Mouse (Mus musculus): ENCODE data around the gene Zdhhc20.
A peak's percentile ranks its signal among the peaks of the same experiment; 100 is the strongest.
"Not testable (repeated sequence)": the region's sequence is repeated elsewhere in the genome, so short reads cannot be mapped to it uniquely, and the experiment has no call there.

Zdhhc20 gene

DNA sequence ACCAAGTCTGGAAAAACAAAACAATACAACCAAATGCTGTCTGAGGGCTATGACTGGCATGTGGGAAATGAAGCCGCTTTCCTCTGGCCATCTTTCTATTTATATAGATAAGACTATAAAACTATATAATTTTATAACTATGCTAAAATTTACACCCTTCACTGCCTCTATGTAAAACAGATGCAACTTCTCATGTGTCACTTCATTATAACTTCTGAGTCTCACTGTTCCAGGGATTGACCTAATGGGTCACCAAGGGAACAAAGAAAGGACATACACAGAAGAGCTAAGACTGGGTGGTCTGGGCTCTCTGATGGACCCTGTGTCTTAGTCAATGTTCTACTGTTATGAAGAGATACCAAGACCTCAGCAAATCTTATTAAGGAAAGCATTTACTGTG is 2.9 kb upstream of the Zdhhc20 start:
- DNase-seq (ENCODE audit: low spot score) = no peak

DNA sequence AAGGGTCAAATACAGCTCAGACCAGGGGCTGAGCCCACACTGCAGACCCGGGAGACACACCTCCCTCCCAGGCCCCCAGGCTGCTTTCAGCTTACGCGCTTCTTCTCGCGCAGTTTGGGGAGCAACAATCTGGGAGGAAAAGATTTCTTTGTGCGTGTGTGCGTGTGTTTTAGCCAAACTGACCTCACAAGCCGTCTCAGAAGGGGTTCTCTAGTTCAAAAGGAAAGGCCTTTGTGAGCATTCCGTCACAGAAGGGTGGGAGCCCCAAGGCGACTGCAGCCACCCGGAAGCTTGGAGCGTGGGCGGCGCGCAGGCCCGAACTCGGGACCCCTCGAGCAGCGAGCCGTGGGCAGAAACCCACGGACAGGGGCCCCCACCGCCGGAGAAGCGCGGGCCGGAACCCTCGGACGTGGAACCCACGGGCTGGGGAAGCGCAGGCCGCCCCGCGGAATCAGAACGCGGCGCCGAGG is 500 bp downstream of the Zdhhc20 start:
- DNase-seq (ENCODE audit: low spot score) = no peak

DNA sequence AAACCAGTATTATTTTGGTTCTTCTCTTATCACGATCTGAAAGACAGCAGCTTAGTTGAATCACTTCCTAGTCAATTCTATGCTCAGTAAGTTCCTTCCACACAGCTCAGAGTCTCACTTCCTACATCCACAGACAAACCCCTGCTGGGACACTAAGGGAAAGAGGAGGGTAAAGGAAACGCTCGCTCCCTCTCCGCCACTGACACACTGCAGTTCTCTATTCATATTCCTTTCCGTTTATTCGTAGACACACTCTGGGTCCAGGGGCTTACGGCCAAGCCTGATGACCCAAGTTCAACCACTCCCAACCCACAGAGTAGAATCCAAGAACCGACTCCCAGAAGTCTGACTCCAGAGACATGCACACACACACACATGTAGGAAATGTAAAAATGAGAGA is 2.9 kb downstream of the Zdhhc20 start:
- DNase-seq (ENCODE audit: low spot score) = no peak

DNA sequence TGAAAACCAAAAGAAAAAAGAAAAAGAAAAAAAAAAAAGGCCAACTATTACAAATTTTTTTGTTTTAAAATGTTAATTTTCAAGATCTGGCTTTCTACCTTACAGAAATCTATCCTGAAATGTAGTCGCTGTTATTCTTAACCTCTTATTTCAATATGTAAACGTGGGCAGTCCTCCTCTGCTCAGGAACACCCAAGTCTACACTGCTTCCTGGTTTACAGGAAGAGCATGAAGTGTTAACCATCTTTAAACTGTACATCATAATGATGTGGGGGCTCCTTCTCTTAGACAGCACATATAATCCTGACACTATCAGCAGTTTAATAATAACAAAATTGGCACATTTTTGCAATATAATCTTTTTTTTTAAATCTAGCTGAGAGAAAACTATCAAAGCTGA is 4.0 kb downstream of the Zdhhc20 start:
- no peak for DNase-seq (ENCODE audit: low spot score)

DNA sequence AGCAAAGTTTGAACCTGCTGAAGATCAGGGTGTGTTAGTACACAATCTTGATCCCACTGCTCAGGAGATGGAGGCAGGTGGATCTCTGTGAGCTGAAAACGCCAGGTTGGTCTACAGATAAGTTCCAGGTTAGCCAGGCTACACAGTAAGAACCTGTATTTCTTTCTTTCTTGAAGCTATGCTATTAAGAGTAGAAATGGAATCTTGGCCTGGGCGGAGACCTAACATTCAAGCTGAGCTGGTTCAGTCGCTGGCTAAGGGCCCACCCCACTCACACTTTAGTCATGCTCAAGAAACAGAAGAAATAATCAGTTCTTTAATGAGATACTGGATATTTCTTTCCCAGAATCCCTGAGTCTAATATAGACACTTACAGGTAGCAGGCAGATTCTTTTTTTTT is 6.7 kb downstream of the Zdhhc20 start:
- DNase-seq (ENCODE audit: low spot score) = no peak

DNA sequence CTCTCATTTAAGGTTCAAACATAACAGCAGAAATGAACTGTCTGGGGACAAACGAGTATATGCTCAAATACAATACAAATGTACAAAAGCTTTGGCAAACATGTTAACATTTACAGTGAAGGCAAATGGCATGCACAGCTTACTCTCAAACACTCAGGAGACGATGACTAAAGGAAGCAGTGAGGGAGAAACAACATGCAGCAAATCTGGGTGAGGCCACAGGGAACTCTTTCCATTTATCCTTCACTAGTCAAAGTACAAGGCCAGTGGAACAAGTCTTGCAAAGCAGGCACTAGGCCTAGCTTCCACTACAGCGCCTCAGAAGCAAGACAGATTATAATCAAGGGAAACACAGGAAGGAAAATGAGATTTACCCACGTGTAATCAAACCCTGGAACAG is 7.4 kb downstream of the Zdhhc20 start:
- DNase-seq (ENCODE audit: low spot score) = no peak

DNA sequence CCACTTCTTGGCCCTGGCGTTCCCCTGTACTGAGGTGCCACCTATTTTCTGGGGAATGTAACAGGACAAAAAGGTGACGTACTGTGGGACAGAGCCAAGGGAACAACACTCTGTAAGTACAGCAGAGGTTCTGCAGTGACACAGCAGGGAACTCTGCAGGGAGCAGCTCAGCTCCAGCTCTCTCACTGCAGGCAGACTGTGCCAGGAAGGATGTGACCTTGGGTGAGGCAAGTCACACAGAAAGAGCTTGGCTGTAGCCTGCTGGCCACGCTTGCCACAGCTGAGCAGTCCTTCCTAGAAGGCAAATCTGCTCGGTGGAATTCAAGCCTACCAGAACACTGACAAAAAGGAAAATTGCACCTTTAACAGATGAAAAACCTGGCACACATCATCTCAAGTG is 8.3 kb downstream of the Zdhhc20 start:
- peak; percentile 80 for DNase-seq (ENCODE audit: low spot score)

DNA sequence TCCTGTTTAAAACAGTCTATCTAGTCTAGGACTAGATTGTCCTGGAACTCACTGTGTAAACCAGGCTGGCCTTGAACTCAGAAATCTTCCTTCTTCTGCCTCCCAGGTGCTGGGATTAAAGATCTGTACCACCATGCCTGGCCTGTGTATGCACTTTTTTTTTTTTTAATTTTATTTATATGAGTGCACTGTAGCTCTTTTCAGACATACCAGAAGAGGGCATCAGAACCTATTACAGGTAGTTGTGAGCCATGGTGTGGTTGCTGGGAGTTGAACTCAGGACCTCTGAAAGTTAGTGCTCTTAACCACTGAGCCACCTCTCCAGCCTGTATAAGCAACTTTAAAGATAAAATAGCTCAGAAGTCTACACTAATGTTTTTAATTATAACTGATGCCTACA is 9.0 kb downstream of the Zdhhc20 start:
- no peak for DNase-seq (ENCODE audit: low spot score)

DNA sequence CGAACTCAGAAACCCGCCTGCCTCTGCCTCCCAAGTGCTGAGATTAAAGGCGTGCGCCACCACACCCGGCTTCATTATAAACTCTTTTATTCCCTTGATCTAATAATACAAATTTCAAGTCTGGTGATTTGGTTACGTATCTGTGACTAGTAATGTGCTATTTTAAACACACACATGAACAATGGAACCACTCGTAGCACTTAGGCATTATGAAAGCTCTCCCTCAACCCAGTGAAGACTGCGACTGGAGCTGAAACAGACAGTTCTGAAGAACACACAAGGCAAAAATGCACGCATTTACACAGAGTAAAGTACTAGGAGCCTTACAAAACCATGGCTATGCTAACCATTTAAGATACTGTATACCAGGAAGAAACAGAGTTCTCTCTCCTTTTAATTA is 12.2 kb downstream of the Zdhhc20 start:
- no peak for DNase-seq (ENCODE audit: low spot score)

DNA sequence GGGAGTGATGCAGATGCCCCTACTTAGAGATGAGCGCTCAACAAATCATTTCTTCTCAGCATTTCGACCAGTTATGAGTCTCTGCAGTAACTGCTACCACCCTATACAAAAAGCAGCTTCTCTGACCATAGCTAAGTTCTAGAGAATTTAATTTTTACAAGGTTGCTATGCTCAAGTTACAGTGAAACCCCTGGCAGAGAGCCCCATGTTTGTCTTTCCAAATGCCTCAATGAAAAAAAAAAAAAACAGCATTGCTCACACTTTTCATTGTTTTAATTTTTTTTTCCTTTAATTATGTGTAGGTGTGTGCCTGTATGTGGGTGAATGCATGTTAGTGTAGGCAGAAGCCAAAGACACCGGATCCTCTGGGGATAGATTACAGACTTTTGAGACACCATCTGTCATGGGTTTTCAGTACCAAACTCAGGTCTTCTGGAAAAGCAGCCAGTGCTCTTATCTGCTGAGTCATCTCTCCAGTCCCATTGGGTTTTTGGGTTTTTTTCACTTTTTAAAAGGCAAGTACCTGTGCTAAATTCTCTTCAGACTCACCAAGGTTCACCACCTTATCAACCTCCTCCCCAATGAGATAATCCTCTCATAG is 23.3 kb downstream of the Zdhhc20 start:
- no peak for DNase-seq (ENCODE audit: low spot score)

DNA sequence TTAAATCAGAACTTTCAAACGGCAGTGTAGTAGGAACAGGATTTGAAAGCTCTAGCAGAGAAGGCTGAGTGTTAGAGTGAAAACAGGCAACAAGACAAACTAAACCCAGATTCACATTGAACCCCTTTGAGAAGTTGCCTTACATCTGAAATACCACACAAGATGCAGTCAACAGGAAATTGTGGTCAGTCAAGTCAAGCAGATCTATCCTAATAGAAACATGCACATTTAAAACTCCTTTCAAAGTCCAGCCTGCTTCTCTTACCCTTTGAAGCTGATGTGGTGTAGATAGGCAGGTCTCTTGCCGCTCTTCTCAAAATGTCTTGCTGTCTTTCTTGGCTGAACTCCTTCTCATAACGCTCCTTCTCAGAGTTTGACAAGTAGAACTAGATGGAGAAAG is 24.8 kb downstream of the Zdhhc20 start:
- DNase-seq (ENCODE audit: low spot score) = no peak

DNA sequence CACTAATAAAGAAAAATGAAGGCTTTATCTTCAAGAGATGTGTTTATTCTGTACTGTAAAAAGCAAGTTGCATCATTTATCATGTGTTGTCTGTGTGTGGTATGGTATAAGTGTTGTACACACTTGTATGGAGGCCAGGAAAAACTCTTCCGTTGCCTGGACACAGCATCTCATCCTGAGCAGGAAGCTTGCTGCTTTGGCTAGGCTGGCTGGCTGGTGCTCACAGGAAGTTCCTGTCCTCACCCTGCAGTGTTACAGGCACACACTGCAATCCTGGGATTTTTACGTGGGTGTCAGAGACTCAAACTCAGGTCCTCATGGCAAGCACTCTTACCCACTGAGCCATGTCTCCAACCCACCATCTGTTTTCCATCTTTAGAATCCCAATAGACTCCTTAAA is 26.9 kb downstream of the Zdhhc20 start:
- no peak for DNase-seq (ENCODE audit: low spot score)

DNA sequence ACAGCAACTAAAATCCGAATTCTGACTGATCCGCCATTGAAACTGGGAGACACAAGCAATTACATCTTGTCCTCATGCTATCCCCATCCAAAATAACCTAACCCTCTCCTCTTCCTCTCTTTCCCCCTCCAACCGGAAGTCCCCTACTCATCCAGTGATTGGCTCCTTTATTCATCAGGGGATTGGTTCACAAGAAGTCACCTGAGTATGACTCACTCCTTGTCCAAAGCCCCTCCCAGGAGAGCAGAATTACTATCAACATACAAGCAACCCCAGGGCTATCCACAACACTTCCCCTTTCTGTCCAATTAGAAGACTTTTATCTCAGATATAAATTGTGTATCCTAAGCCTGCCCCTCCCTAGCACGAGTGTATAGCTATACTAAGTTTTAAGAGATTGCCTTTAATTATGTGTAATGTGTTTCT is 28.1 kb downstream of the Zdhhc20 start:
- DNase-seq (ENCODE audit: low spot score) = no peak

DNA sequence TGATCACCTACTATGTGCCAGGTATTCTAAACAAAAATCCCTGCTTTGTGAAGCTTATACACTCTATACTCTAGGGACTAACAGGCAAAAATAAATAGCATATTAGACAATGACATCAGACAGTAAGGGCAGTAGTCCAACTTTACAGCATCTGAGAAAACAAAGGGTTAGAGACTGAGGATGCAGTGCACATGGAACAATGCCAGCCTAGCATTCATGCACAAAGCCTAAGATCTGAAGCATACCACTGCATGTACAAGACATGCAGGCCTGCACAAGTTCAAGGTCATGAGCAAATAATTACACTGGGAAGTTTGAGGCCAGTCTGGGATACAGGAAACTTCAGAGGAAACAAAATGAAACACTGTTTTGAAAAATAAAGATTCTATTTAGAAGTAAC is 30.6 kb downstream of the Zdhhc20 start:
- DNase-seq (ENCODE audit: low spot score) = no peak

DNA sequence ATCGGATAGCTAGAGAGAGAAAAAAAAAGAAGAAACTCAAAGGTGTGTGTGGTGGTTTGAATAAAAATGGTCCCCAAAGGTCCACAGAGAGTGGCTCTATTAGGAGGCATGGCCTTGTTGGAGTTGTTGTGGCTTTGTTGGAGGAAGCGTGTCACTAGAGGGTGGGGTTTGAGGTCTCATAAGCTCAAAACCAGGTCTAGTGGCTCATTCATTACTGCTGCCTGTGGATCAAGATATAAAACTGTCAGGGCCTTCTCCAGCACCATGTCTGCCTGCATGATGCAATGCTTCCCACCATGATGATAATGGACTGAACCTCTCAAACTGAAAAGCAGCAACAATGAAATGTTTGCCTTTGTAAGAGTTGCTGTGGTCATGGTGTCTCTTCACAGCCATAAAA is 31.5 kb downstream of the Zdhhc20 start:
- no peak for DNase-seq (ENCODE audit: low spot score)

DNA sequence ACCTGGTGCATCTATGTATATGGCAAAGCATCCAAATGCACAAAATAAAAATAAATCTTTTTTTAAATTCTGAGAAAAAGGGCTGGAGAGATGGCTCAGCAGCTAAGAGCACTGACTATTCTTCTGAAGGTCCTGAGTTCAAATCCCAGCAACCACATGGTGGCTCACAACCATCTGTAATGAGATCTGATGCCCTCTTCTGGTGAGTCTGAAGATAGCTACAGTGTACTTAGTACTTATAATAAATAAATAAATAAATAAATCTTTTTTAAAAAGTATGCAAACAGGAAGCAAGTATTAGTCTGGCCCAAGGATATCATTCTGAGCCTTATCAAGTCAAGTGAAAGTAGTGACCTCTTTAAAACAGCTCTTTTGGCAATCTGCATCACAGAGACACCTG is 34.0 kb downstream of the Zdhhc20 start:
- DNase-seq (ENCODE audit: low spot score) = not testable (repeated sequence)

DNA sequence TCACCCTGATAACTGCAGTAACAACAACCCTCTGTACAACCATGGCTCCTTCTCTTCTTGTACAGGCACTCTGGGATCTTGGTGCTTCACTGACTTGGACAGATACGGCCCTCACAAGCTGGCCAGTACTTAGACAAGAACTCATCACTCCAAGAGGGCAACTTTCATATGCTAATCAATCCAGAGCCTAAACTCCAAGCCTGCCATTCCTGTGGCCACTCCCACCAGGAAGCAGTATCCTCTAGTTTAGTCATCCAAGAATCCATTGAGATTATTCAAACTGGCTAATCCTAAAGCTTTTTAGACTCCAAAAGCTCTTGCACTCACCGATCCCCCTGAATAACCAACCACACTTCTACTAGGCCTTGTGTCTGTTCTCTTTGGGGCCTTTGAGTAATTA is 37.1 kb downstream of the Zdhhc20 start:
- DNase-seq (ENCODE audit: low spot score) = no peak

DNA sequence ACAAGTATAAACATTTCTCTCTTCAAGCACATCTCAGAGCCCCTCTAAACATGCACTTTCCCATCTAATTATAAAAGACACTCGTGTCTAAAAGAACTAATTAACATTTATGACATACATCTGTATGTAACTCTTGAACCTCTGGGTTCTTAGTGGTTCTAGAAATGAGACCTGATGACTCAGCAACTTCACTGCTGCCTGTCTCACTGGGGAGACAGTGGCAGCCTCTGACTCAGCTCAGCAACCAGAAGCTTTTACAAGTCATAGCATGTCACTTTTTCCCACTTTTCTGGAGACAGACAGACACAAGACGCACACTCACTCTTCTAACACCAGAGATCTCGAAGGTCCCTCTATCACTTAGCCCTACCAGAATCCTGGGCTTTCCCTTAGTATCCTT is 39.7 kb downstream of the Zdhhc20 start:
- DNase-seq (ENCODE audit: low spot score) = no peak

DNA sequence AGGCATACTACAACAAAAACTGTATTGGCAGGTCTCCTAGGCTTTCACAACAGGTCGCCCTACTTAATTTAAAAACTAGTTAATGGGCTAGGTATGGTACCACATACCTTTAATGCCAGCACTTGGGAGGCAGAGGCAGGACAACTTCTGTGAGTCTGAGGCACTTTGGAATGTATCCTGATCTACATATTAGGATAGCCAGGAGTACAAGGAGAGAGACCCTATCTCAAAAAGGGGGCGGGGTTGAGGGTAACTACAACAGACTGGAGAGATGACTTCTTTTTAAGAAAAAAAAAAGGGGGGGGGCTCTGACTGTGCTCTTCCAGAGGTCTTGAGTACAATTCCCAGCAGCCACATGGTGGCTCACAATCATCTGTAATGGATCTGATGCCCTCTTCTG is 41.4 kb downstream of the Zdhhc20 start:
- DNase-seq (ENCODE audit: low spot score) = no peak

DNA sequence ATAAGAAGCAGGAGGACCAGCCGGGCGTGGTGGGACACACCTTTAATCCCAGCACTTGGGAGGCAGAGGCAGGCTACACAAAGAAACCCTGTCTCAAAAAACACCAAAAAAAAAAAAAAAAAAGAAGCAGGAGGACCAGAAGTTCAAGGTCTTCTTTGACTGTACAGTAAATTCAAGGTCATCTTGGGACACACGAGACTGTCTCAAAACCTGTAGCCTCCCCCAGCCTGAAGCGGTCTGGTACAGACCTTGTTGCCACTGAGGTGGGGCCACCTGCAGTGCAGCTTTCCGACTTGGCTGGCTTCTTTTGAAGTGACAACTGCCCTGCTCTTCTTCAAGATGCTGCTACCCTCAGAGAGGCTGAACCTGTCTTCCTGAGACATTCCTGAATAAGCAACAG is 42.0 kb downstream of the Zdhhc20 start:
- DNase-seq (ENCODE audit: low spot score) = not testable (repeated sequence)

DNA sequence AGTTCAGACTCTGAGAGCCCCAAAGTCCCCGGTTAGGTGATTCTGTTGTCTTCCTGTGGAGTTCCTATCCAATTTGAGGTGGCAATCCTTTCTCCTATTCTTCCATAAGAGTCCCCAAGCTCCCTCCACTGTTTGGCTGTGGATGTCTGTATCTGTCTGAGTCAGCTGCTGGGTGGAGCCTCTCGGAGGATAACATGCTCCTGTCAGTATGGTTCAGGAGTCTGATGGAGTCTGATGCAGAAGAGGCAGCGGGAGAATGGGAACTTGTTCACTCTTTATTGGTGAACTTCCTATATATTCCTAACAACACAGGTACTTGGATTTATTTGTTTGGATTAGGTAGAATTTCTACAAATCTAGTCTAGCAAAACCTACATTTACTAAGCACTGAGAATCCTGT is 45.5 kb downstream of the Zdhhc20 start:
- DNase-seq (ENCODE audit: low spot score) = no peak

DNA sequence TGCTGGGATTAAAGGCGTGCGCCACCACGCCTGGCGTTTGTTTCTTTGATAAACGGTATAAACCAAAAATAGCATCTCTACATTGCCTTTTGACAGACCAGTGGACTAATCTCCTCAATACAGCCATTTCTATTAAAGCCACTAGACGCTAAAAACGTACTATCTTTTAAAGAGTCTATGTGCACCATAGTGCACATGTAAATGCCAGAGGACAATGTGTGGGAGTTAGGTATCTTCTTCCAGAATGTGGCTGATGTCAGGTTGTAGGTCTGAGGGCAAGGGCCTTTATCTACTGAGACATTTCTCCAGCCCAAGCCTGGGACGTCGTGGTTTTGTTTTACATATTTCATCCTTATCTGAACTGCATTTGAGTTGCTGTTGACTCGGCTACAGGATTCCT is 54.9 kb downstream of the Zdhhc20 start:
- no peak for DNase-seq (ENCODE audit: low spot score)

DNA sequence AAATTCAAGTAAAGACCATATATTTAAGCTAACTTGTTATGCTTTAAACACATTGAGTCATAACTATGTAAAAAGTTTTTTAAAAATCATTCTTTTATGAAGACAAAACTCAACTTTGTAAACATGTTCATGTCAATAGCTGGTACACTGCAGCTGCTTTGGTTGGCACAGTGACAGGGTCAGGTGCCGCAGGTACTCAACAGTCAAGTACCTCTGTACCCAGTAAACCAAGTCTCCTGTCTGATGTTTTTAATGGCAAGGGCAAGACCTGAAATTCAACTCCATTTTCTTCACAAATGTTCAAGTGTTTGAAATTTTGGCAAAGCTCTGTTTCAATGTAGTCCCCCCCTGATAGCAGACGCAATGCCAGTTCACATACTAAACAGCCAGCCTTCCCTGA is 56.5 kb downstream of the Zdhhc20 start:
- no peak for DNase-seq (ENCODE audit: low spot score)

DNA sequence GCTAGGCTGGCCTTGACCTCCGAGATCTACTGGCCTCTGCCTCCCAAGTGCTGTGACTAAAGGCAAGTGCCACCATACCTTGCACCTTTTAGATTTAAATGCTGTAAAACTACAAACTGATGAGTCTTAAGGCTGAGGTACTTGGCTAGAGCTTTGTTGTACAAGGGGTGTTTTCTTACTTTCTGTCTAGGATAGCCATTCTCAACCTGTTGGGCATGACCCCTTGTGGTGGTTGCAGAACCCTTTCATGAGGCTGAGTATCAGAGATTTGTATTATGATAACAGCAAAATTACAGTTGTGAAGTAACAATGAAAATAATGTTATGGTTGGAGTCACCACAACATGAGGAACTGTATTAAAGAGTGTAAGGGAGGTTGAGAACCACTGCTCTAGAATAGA is 62.8 kb downstream of the Zdhhc20 start:
- no peak for DNase-seq (ENCODE audit: low spot score)

Data from testis, postnatal 14 days (tissue).